Mouse (Mus musculus): ENCODE data around the gene Mrgprb2.

Mrgprb2 gene

GRCm38 (mm10) chr7:48557986-48558385 is at the start of gene Mrgprb2:
Gene Mrgprb2 (minus strand): TSS chr7:48558086.
- DNase-seq: no peak
